Mouse (Mus musculus): ENCODE data around the gene St6gal1. TPM values are rescaled to one million over a fixed set of nuclear protein-coding genes. Genes with fewer than 3 reads are reported as not detected.

St6gal1 gene
- polyA plus RNA-seq, 1 experiment: 8.3 TPM

- no peak for DNase-seq (ENCODE audit: low read depth, low spot score)
- WGBS: 77% methylated on average over 6 of the region's 6 CpGs
These were observed 96.0 kb downstream of the St6gal1 start for GRCm38 (mm10) chr16:23320579-23320978.

- no peak for DNase-seq (ENCODE audit: low read depth, low spot score)
These were observed 97.9 kb downstream of the St6gal1 start for GRCm38 (mm10) chr16:23322453-23322852.

- DNase-seq (ENCODE audit: low read depth, low spot score): no peak
- 81% methylated on average over 3 of the region's 3 CpGs for WGBS
These were observed 99.4 kb downstream of the St6gal1 start for GRCm38 (mm10) chr16:23323915-23324314.

GRCm38 (mm10) chr16:23324867-23325650 lies 100.5 kb downstream of the St6gal1 start:
- WGBS: 59% methylated on average over 6 of the region's 6 CpGs
- no peak for DNase-seq (ENCODE audit: low read depth, low spot score)

- no peak for DNase-seq (ENCODE audit: low read depth, low spot score)
- WGBS: 79% methylated on average over 6 of the region's 6 CpGs
These were observed 102.1 kb downstream of the St6gal1 start for GRCm38 (mm10) chr16:23326664-23327063.

- no peak for DNase-seq (ENCODE audit: low read depth, low spot score)
- WGBS: 91% methylated on average over 7 of the region's 7 CpGs
These were observed 102.7 kb downstream of the St6gal1 start for GRCm38 (mm10) chr16:23327266-23327665.

GRCm38 (mm10) chr16:23328201-23328600 lies 103.7 kb downstream of the St6gal1 start:
- no peak for DNase-seq (ENCODE audit: low read depth, low spot score)
- 84% methylated on average over 7 of the region's 7 CpGs for WGBS

- DNase-seq (ENCODE audit: low read depth, low spot score): no peak
- 15% methylated on average over 2 of the region's 2 CpGs for WGBS
These were observed 107.6 kb downstream of the St6gal1 start for GRCm38 (mm10) chr16:23332136-23332535.

GRCm38 (mm10) chr16:23332686-23333085 lies 108.1 kb downstream of the St6gal1 start:
- WGBS: 19% methylated on average over 6 of the region's 6 CpGs
- peak; percentile 21 for DNase-seq (ENCODE audit: low read depth, low spot score)

- 42% methylated on average over 6 of the region's 6 CpGs for WGBS
- no peak for DNase-seq (ENCODE audit: low read depth, low spot score)
These were observed 109.5 kb downstream of the St6gal1 start for GRCm38 (mm10) chr16:23333875-23334551.

- 30% methylated on average over 4 of the region's 4 CpGs for WGBS
- no peak for DNase-seq (ENCODE audit: low read depth, low spot score)
These were observed 112.8 kb downstream of the St6gal1 start for GRCm38 (mm10) chr16:23337317-23337716.

GRCm38 (mm10) chr16:23341254-23341653 lies 116.7 kb downstream of the St6gal1 start:
- WGBS: 98% methylated on average over 2 of the region's 2 CpGs
- no peak for DNase-seq (ENCODE audit: low read depth, low spot score)

GRCm38 (mm10) chr16:23350802-23351201 lies 126.3 kb downstream of the St6gal1 start:
- DNase-seq (ENCODE audit: low read depth, low spot score): no peak
- WGBS: 23% methylated on average over 2 of the region's 2 CpGs

- DNase-seq (ENCODE audit: low read depth, low spot score): no peak
- 83% methylated on average over 4 of the region's 4 CpGs for WGBS
These were observed 136.5 kb downstream of the St6gal1 start for GRCm38 (mm10) chr16:23361031-23361430.

GRCm38 (mm10) chr16:23361434-23361970 lies 137.0 kb downstream of the St6gal1 start:
- no peak for DNase-seq (ENCODE audit: low read depth, low spot score)
- 76% methylated on average over 3 of the region's 3 CpGs for WGBS

GRCm38 (mm10) chr16:23364328-23364990 lies 139.9 kb downstream of the St6gal1 start:
- no peak for DNase-seq (ENCODE audit: low read depth, low spot score)
- 78% methylated on average over 2 of the region's 2 CpGs for WGBS

GRCm38 (mm10) chr16:23369124-23369523 lies 144.6 kb downstream of the St6gal1 start:
- no peak for DNase-seq (ENCODE audit: low read depth, low spot score)
- 45% methylated on average over 3 of the region's 3 CpGs for WGBS

GRCm38 (mm10) chr16:23370724-23371123 lies 146.2 kb downstream of the St6gal1 start:
- WGBS: 93% methylated on average over 7 of the region's 7 CpGs
- DNase-seq (ENCODE audit: low read depth, low spot score): no peak

GRCm38 (mm10) chr16:23372340-23372739 lies 147.8 kb downstream of the St6gal1 start:
- no peak for DNase-seq (ENCODE audit: low read depth, low spot score)
- whole genome bisulfite sequencing: 52% methylated on average over 2 of the region's 2 CpGs

- 85% methylated on average over 4 of the region's 4 CpGs for WGBS
- no peak for DNase-seq (ENCODE audit: low read depth, low spot score)
These were observed 149.5 kb downstream of the St6gal1 start for GRCm38 (mm10) chr16:23374068-23374467.

All from large intestine, adult 2 months (tissue).